Mouse (Mus musculus) midbrain, embryonic 11.5 days (tissue): Measurements from ENCODE around the gene Slc45a3. TPM values are rescaled to one million over a fixed set of nuclear protein-coding genes. Genes with fewer than 3 reads are reported as not detected.

ENCODE experiments used
- ATAC-seq: fragments of 200-750 bp; cut with Nextera tagmentation; 2 replicates; pipeline ENCODE4 v1.8.0; 2017; ENCODE audit warnings: moderate TSS enrichment, moderate library complexity; ENCODE audit not compliant: low FRiP score
- DNase-seq: peaks from one replicate; pipeline ENCODE4 v3.0.0; 2015; ENCODE audit warnings: low spot score; ENCODE audit errors: missing footprints
- H3K27ac ChIP-seq: fragments of 300-500 bp; sonication (generic); 2 replicates; pipeline ENCODE4 v1.5.1; 2014; ENCODE audit warnings: low read depth, low read length
- H3K27me3 ChIP-seq: fragments of 300-500 bp; sonication (generic); 2 replicates; pipeline ENCODE4 v1.6.1; 2014; ENCODE audit warnings: mild to moderate bottlenecking, low read length, moderate library complexity, mixed read lengths; ENCODE audit not compliant: control insufficient read depth, insufficient read depth
- H3K36me3 ChIP-seq: fragments of 300-500 bp; sonication (generic); 2 replicates; pipeline ENCODE4 v1.6.1; 2014; ENCODE audit warnings: mild to moderate bottlenecking, low read length, moderate library complexity, mixed read lengths; ENCODE audit not compliant: control insufficient read depth, insufficient read depth
- H3K4me1 ChIP-seq: fragments of 300-500 bp; sonication (generic); 2 replicates; pipeline ENCODE4 v1.6.1; 2014; ENCODE audit warnings: low read length; ENCODE audit not compliant: control insufficient read depth, insufficient read depth
- H3K4me2 ChIP-seq: fragments of 300-500 bp; sonication (generic); 2 replicates; pipeline ENCODE4 v1.6.1; 2014; ENCODE audit warnings: mild to moderate bottlenecking, moderate library complexity
- H3K4me3 ChIP-seq: fragments of 300-500 bp; sonication (generic); 2 replicates; pipeline ENCODE4 v1.5.1; 2014; ENCODE audit warnings: low read depth, low read length
- H3K9ac ChIP-seq: fragments of 300-500 bp; sonication (generic); 2 replicates; pipeline ENCODE4 v1.6.1; 2014; ENCODE audit warnings: low read length
- H3K9me3 ChIP-seq: fragments of 300-500 bp; sonication (generic); 2 replicates; pipeline ENCODE4 v1.6.1; 2016; ENCODE audit warnings: low read length; ENCODE audit not compliant: control insufficient read depth
- WGBS: fragments of 180-500 bp; shearing (Covaris S2); extraction: QIAGEN DNeasy Blood & Tissue Kit; methylation state at CpG from one replicate; pipeline ENCODE4 v1.1.7; 2014; 5-methylcytosine and 5-hydroxymethylcytosine counted together
- polyA plus RNA-seq: library from polyadenylated mRNA; unstranded; fragments of >200 nt; fragmentation: Nextera tagmentation; extraction: Ambion mirVana; gene quantifications from 2 replicates; pipeline ENCODE4 v1.2.1, GENCODE M21; 2014

Gene Slc45a3
- polyA plus RNA-seq, 1 experiment from 2014 or later, result 20.5 TPM

- 69% methylated on average over 2 of the region's 2 CpGs for WGBS
Measured at GRCm38 (mm10) chr1:132003111-132003510, 40.3 kb downstream of the Slc45a3 start.

GRCm38 (mm10) chr1:132003817-132004216, 41.0 kb downstream of the Slc45a3 start:
- H3K4me3 ChIP-seq, result no peak overlapping the region
- no peaks in the 10 kb centered on the region for H3K36me3 ChIP-seq
- no peaks in the 10 kb centered on the region for H3K9me3 ChIP-seq
- no peaks in the 10 kb centered on the region for H3K27me3 ChIP-seq
- no peak overlapping the region for H3K27ac ChIP-seq
- H3K9ac ChIP-seq, result no peak overlapping the region
- ATAC-seq (no peak), DNase-seq (no peak)
- no peak overlapping the region for H3K4me2 ChIP-seq
- 71% methylated on average over 1 of the region's 1 CpGs for WGBS
- H3K4me1 ChIP-seq, result peaks cover 7% of the 10 kb centered on the region

More at GRCm38 (mm10) chr1:132003111-132003510, 40.3 kb downstream of the Slc45a3 start:
- peak; percentile 72 for DNase-seq
- no peak for ATAC-seq
- no peaks in the 10 kb centered on the region for H3K27me3 ChIP-seq
- no peak overlapping the region for H3K4me2 ChIP-seq
- H3K4me3 ChIP-seq, result no peak overlapping the region
- no peaks in the 10 kb centered on the region for H3K36me3 ChIP-seq
- peaks cover 4% of the 10 kb centered on the region for H3K4me1 ChIP-seq
- H3K9ac ChIP-seq, result no peak overlapping the region
- H3K27ac ChIP-seq, result no peak overlapping the region
- H3K9me3 ChIP-seq, result no peaks in the 10 kb centered on the region

GRCm38 (mm10) chr1:132004574-132005180, 41.9 kb downstream of the Slc45a3 start:
- no peak overlapping the region for H3K9ac ChIP-seq
- whole genome bisulfite sequencing, result 86% methylated on average over 6 of the region's 6 CpGs
- H3K4me3 ChIP-seq, result no peak overlapping the region
- H3K4me2 ChIP-seq, result no peak overlapping the region
- ATAC-seq, result no peak
- H3K27me3 ChIP-seq, result no peaks in the 10 kb centered on the region
- H3K27ac ChIP-seq, result no peak overlapping the region
- H3K9me3 ChIP-seq, result no peaks in the 10 kb centered on the region
- peaks cover 13% of the 10 kb centered on the region for H3K4me1 ChIP-seq
- DNase-seq, result peak; percentile 54
- H3K36me3 ChIP-seq, result no peaks in the 10 kb centered on the region

GRCm38 (mm10) chr1:132005466-132005865, 42.7 kb downstream of the Slc45a3 start:
- Histone ChIP-seq H3K36me3 (no peaks in the 10 kb centered on the region), H3K27me3 (no peaks in the 10 kb centered on the region)
- no peak for ATAC-seq

GRCm38 (mm10) chr1:132006046-132006445, 43.3 kb downstream of the Slc45a3 start:
- no peak overlapping the region for H3K9ac ChIP-seq
- H3K4me2 ChIP-seq, result no peak overlapping the region
- WGBS, result 86% methylated on average over 3 of the region's 3 CpGs
- no peak overlapping the region for H3K27ac ChIP-seq
- DNase-seq, result no peak
- no peaks in the 10 kb centered on the region for H3K27me3 ChIP-seq
- no peaks in the 10 kb centered on the region for H3K9me3 ChIP-seq
- no peak for ATAC-seq
- no peaks in the 10 kb centered on the region for H3K36me3 ChIP-seq
- no peak overlapping the region for H3K4me3 ChIP-seq
- peaks cover 13% of the 10 kb centered on the region for H3K4me1 ChIP-seq

More at GRCm38 (mm10) chr1:132005466-132005865, 42.7 kb downstream of the Slc45a3 start:
- Histone ChIP-seq H3K9ac (no peak overlapping the region), H3K4me2 (no peak overlapping the region), H3K9me3 (no peaks in the 10 kb centered on the region), H3K4me1 (peaks cover 13% of the 10 kb centered on the region), H3K4me3 (no peak overlapping the region), H3K27ac (no peak overlapping the region)
- peak; percentile 79 for DNase-seq
- WGBS, result 68% methylated on average over 1 of the region's 1 CpGs

- no peak overlapping the region; the same call in 1 of the 2 replicates for H3K27ac ChIP-seq
Measured at GRCm38 (mm10) chr1:132006721-132007120, 44.0 kb downstream of the Slc45a3 start.

GRCm38 (mm10) chr1:132007282-132007815, 44.6 kb downstream of the Slc45a3 start, which contains the start of gene Elk4:
Gene Elk4 (plus strand): TSS chr1:132007607.
- under 1% methylated on average over 60 of the region's 61 CpGs for WGBS
- DNase-seq (peak; percentile 100), ATAC-seq (peak; percentile 93)
- Histone ChIP-seq H3K27me3 (no peaks in the 10 kb centered on the region), H3K36me3 (no peaks in the 10 kb centered on the region), H3K27ac (peak within 1 kb of the TSS; percentile 92), H3K9me3 (no peaks in the 10 kb centered on the region), H3K9ac (peak within 1 kb of the TSS; percentile 96), H3K4me3 (peak within 1 kb of the TSS; percentile 90), H3K4me2 (peak within 1 kb of the TSS; percentile 68), H3K4me1 (peaks cover 13% of the 10 kb centered on the region)

More at GRCm38 (mm10) chr1:132006721-132007120, 44.0 kb downstream of the Slc45a3 start:
- Histone ChIP-seq H3K4me2 (peak overlapping the region; percentile 68), H3K9me3 (no peaks in the 10 kb centered on the region), H3K36me3 (no peaks in the 10 kb centered on the region), H3K9ac (peak overlapping the region; percentile 96; the same call in 1 of the 2 replicates), H3K4me1 (peaks cover 13% of the 10 kb centered on the region), H3K4me3 (peak overlapping the region; percentile 90), H3K27me3 (no peaks in the 10 kb centered on the region)
- WGBS, result 36% methylated on average over 5 of the region's 5 CpGs
- ATAC-seq, result peak; percentile 6; the same call in 1 of the 2 replicates
- peak; percentile 88 for DNase-seq

GRCm38 (mm10) chr1:132007828-132008827, 45.4 kb downstream of the Slc45a3 start:
- H3K36me3 ChIP-seq, result no peaks in the 10 kb centered on the region
- H3K4me2 ChIP-seq, result peak overlapping the region; percentile 68

More at GRCm38 (mm10) chr1:132007828-132008827, 45.4 kb downstream of the Slc45a3 start:
- 1% methylated on average over 61 of the region's 72 CpGs for WGBS
- Histone ChIP-seq H3K4me1 (peaks cover 13% of the 10 kb centered on the region), H3K27ac (peak overlapping the region; percentile 92), H3K9ac (peak overlapping the region; percentile 96), H3K27me3 (no peaks in the 10 kb centered on the region), H3K9me3 (no peaks in the 10 kb centered on the region), H3K4me3 (peak overlapping the region; percentile 90)
- ATAC-seq, result peak; percentile 87
- DNase-seq, result peak; percentile 98
